Mouse (Mus musculus) spleen, postnatal 14 days (tissue): ENCODE measurements at regions not wholly inside any gene's neighbourhood (a gene's known extent, or its start where the extent isn't known, plus 50 kb on each side); places are given as distances from the start of the nearest gene placed in this dataset.
A peak's percentile ranks its signal among the peaks of the same experiment; 100 is the strongest.

Experiments used
- DNase-seq, 2 experiments: peaks; one replicate each; pipeline ENCODE4 v3.0.0; 2021 to 2022; ENCODE audit warnings: low spot score in 2 of 2

- no peak for DNase-seq
These were observed 129.2 kb downstream of the Mtx3 start for GRCm38 (mm10) chr13:92973791-92974190.

GRCm38 (mm10) chr13:92986719-92987553 is 142.4 kb downstream of the Mtx3 start:
- peak; percentile 55 to 73 for DNase-seq

- DNase-seq: no peak
These were observed 143.1 kb downstream of the Mtx3 start for GRCm38 (mm10) chr13:92987691-92988090.

- DNase-seq: no peak
These were observed 144.0 kb downstream of the Mtx3 start for GRCm38 (mm10) chr13:92988600-92988999.

GRCm38 (mm10) chr13:92990316-92991206 is 146.0 kb downstream of the Mtx3 start:
- no peak for DNase-seq
